Mouse (Mus musculus) fat pad, adult 2 months (tissue): ENCODE data around the gene Cux1.

Experiments used
- DNase-seq: peaks from one replicate; pipeline ENCODE4 v3.0.0-alpha.2; 2011; ENCODE audit warnings: low read depth, low spot score; ENCODE audit errors: extremely low read depth

The Cux1 gene

GRCm38 (mm10) chr5:136394517-136395212 is 172.6 kb downstream of the Cux1 start:
- DNase-seq: no peak

GRCm38 (mm10) chr5:136393621-136394020 is 173.7 kb downstream of the Cux1 start:
- DNase-seq: no peak

- DNase-seq: no peak
Observed at GRCm38 (mm10) chr5:136386757-136387156, 180.5 kb downstream of the Cux1 start.

GRCm38 (mm10) chr5:136385161-136385560 is 182.1 kb downstream of the Cux1 start:
- DNase-seq: no peak

GRCm38 (mm10) chr5:136382261-136383005 is 184.9 kb downstream of the Cux1 start:
- no peak for DNase-seq

- DNase-seq: no peak
Observed at GRCm38 (mm10) chr5:136379405-136379804, 187.9 kb downstream of the Cux1 start.

- DNase-seq: no peak
Observed at GRCm38 (mm10) chr5:136377101-136377500, 190.2 kb downstream of the Cux1 start.

GRCm38 (mm10) chr5:136375350-136375749 is 191.9 kb downstream of the Cux1 start:
- no peak for DNase-seq

- DNase-seq: no peak
Observed at GRCm38 (mm10) chr5:136372276-136372675, 195.0 kb downstream of the Cux1 start.

GRCm38 (mm10) chr5:136363421-136363820 is 203.9 kb downstream of the Cux1 start:
- DNase-seq: no peak

GRCm38 (mm10) chr5:136362473-136363230 is 204.6 kb downstream of the Cux1 start:
- DNase-seq: no peak

GRCm38 (mm10) chr5:136362021-136362420 is 205.3 kb downstream of the Cux1 start:
- no peak for DNase-seq

GRCm38 (mm10) chr5:136357227-136357626 is 210.1 kb downstream of the Cux1 start:
- no peak for DNase-seq

- DNase-seq: no peak
Observed at GRCm38 (mm10) chr5:136355583-136356126, 211.6 kb downstream of the Cux1 start.

- DNase-seq: no peak
Observed at GRCm38 (mm10) chr5:136354729-136355128, 212.6 kb downstream of the Cux1 start.

- DNase-seq: no peak
Observed at GRCm38 (mm10) chr5:136353114-136353513, 214.2 kb downstream of the Cux1 start.

- DNase-seq: no peak
Observed at GRCm38 (mm10) chr5:136343156-136343890, 224.0 kb downstream of the Cux1 start.

- peak; percentile 45 for DNase-seq
Observed at GRCm38 (mm10) chr5:136336798-136337527, 230.3 kb downstream of the Cux1 start.

GRCm38 (mm10) chr5:136335681-136336080 is 231.6 kb downstream of the Cux1 start:
- no peak for DNase-seq

GRCm38 (mm10) chr5:136334780-136335179 is 232.5 kb downstream of the Cux1 start:
- DNase-seq: no peak
